Mouse (Mus musculus) embryo, embryonic 11 days (tissue): ENCODE measurements around the gene Lpcat3.
"Not testable (repeated sequence)": the region's sequence is repeated elsewhere in the genome, so short reads cannot be mapped to it uniquely, and the experiment has no call there.

Experiments used
- DNase-seq: peaks from one replicate; pipeline ENCODE4 v3.0.0-alpha.2; 2015

Lpcat3 gene

GRCm38 (mm10) chr6:124662477-124663423, at the start of gene Lpcat3:
Lpcat3 (plus strand) TSS chr6:124663027.
- DNase-seq = peak; percentile 99

- no peak for DNase-seq
These were observed 37.2 kb upstream of the Lpcat3 start for GRCm38 (mm10) chr6:124625612-124626011.

GRCm38 (mm10) chr6:124626184-124626583, 36.6 kb upstream of the Lpcat3 start:
- not testable (repeated sequence) for DNase-seq

- DNase-seq = no peak
These were observed 32.1 kb upstream of the Lpcat3 start for GRCm38 (mm10) chr6:124630763-124631162.

- DNase-seq = not testable (repeated sequence)
These were observed 26.8 kb upstream of the Lpcat3 start, which contains the start of gene C1s2 for GRCm38 (mm10) chr6:124635985-124636384. C1s2 (minus strand) TSS chr6:124636085.

- DNase-seq = not testable (repeated sequence)
These were observed 25.9 kb upstream of the Lpcat3 start for GRCm38 (mm10) chr6:124636858-124637460.

GRCm38 (mm10) chr6:124640041-124640440, 22.8 kb upstream of the Lpcat3 start:
- no peak for DNase-seq

GRCm38 (mm10) chr6:124640997-124641396, 21.8 kb upstream of the Lpcat3 start:
- DNase-seq = peak; percentile 60

GRCm38 (mm10) chr6:124646394-124646793, 16.4 kb upstream of the Lpcat3 start:
- no peak for DNase-seq

- peak; percentile 10 for DNase-seq
These were observed 6.9 kb upstream of the Lpcat3 start for GRCm38 (mm10) chr6:124655893-124656292.

GRCm38 (mm10) chr6:124658067-124658466, 4.8 kb upstream of the Lpcat3 start:
- DNase-seq = no peak

GRCm38 (mm10) chr6:124661156-124661806, 1.5 kb upstream of the Lpcat3 start:
- DNase-seq = no peak

- DNase-seq = no peak
These were observed 832 bp upstream of the Lpcat3 start for GRCm38 (mm10) chr6:124661995-124662394.

- DNase-seq = no peak
These were observed 583 bp downstream of the Lpcat3 start for GRCm38 (mm10) chr6:124663424-124663795.

GRCm38 (mm10) chr6:124664256-124664655, 1.4 kb downstream of the Lpcat3 start:
- DNase-seq = no peak

- DNase-seq = no peak
These were observed 2.2 kb downstream of the Lpcat3 start for GRCm38 (mm10) chr6:124665011-124665410.

- no peak for DNase-seq
These were observed 6.5 kb downstream of the Lpcat3 start for GRCm38 (mm10) chr6:124669234-124669859.

- DNase-seq = no peak
These were observed 7.6 kb downstream of the Lpcat3 start for GRCm38 (mm10) chr6:124670281-124670900.

- no peak for DNase-seq
These were observed 9.3 kb downstream of the Lpcat3 start for GRCm38 (mm10) chr6:124672100-124672499.

GRCm38 (mm10) chr6:124673619-124674018, 10.8 kb downstream of the Lpcat3 start:
- DNase-seq = no peak

GRCm38 (mm10) chr6:124674591-124674990, 11.8 kb downstream of the Lpcat3 start:
- DNase-seq = no peak

GRCm38 (mm10) chr6:124676171-124676570, 13.3 kb downstream of the Lpcat3 start:
- DNase-seq = no peak
